Mouse (Mus musculus): ENCODE results near the gene Kcnj11. TPM values are rescaled to one million over a fixed set of nuclear protein-coding genes. Genes with fewer than 3 reads are reported as not detected.

Gene Kcnj11
- polyA plus RNA-seq, 1 experiment from 2014 or later: 2.8 TPM

GRCm38 (mm10) chr7:46047873-46048562 lies 52.5 kb downstream of the Kcnj11 start:
- Histone ChIP-seq H3K4me3 (ENCODE audit: low read depth, low read length) (no peak overlapping the region), H3K27me3 (ENCODE audit: control insufficient read depth, insufficient read depth, low read depth, low read length) (no peaks in the 10 kb centered on the region), H3K4me1 (ENCODE audit: control insufficient read depth, insufficient read depth, low read length) (no peaks in the 10 kb centered on the region), H3K27ac (ENCODE audit: low read length) (no peak overlapping the region), H3K9me3 (replicated peaks; ENCODE audit: control insufficient read depth, low read length, poor library complexity, severe bottlenecking) (no peaks in the 10 kb centered on the region), H3K36me3 (ENCODE audit: control insufficient read depth, insufficient read depth, low read length) (peaks cover 32% of the 10 kb centered on the region), H3K4me2 (ENCODE audit: low read length) (no peak overlapping the region), H3K9ac (ENCODE audit: low read depth, low read length) (no peak overlapping the region)
- ATAC-seq: no peak
- WGBS: 94% methylated on average over 13 of the region's 13 CpGs

DNA sequence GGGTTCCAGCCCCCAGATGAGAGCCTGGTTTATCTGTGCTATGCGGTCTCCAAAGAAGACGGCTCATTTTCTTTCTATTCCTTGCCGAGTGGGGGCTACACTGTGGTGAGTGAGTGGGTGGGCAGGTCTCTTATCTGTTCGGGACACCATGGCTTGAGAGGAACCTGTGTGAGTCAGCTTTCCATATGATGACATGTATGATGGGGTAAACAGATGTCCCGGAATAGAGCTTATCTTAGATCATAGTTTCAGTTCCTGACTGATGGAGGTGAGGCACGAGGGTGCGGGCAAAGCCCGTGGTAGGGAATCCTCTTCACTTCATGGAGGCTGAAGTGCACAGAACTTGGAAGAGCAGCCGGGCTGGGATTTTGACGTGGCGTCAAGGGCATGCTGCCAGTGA lies 54.7 kb downstream of the Kcnj11 start:
- Histone ChIP-seq H3K9me3 (replicated peaks; ENCODE audit: control insufficient read depth, low read length, poor library complexity, severe bottlenecking) (no peaks in the 10 kb centered on the region), H3K4me3 (ENCODE audit: low read depth, low read length) (no peak overlapping the region), H3K27ac (ENCODE audit: low read length) (no peak overlapping the region), H3K36me3 (ENCODE audit: control insufficient read depth, insufficient read depth, low read length) (peaks cover 47% of the 10 kb centered on the region), H3K4me1 (ENCODE audit: control insufficient read depth, insufficient read depth, low read length) (no peaks in the 10 kb centered on the region), H3K9ac (ENCODE audit: low read depth, low read length) (no peak overlapping the region), H3K4me2 (ENCODE audit: low read length) (no peak overlapping the region), H3K27me3 (ENCODE audit: control insufficient read depth, insufficient read depth, low read depth, low read length) (no peaks in the 10 kb centered on the region)
- no peak for ATAC-seq
- 98% methylated on average over 11 of the region's 11 CpGs for WGBS

- Histone ChIP-seq H3K4me2 (ENCODE audit: low read length) (no peak overlapping the region), H3K4me3 (ENCODE audit: low read depth, low read length) (no peak overlapping the region), H3K9ac (ENCODE audit: low read depth, low read length) (no peak overlapping the region), H3K27me3 (ENCODE audit: control insufficient read depth, insufficient read depth, low read depth, low read length) (no peaks in the 10 kb centered on the region), H3K36me3 (ENCODE audit: control insufficient read depth, insufficient read depth, low read length) (peaks cover 47% of the 10 kb centered on the region), H3K27ac (ENCODE audit: low read length) (no peak overlapping the region), H3K4me1 (ENCODE audit: control insufficient read depth, insufficient read depth, low read length) (no peaks in the 10 kb centered on the region), H3K9me3 (replicated peaks; ENCODE audit: control insufficient read depth, low read length, poor library complexity, severe bottlenecking) (no peaks in the 10 kb centered on the region)
- 91% methylated on average over 10 of the region's 10 CpGs for whole genome bisulfite sequencing
- ATAC-seq: no peak
Observed at GRCm38 (mm10) chr7:46044106-46044505, 56.5 kb downstream of the Kcnj11 start.

Other genes with a start within 250 kb of the Kcnj11 start
- 52.2 and 55.0 TPM in 2 replicates for gene Kdelr1, start 228.0 kb downstream of the Kcnj11 start, polyA plus RNA-seq (2015; fragmentation: Nextera tagmentation; extraction: Ambion mirVana)
- 3.4 and 4.8 TPM in 2 replicates for gene Grin2d, start 222.4 kb downstream of the Kcnj11 start, polyA plus RNA-seq (2015; fragmentation: Nextera tagmentation; extraction: Ambion mirVana)
- not detected in 2 replicates for gene Syngr4, start 204.1 kb downstream of the Kcnj11 start, polyA plus RNA-seq (2015; fragmentation: Nextera tagmentation; extraction: Ambion mirVana)
- gene Tmem143, start 203.8 kb downstream of the Kcnj11 start, polyA plus RNA-seq (2015; fragmentation: Nextera tagmentation; extraction: Ambion mirVana): 6.3 and 6.9 TPM in 2 replicates
- gene Emp3, start 179.4 kb downstream of the Kcnj11 start, polyA plus RNA-seq (2015; fragmentation: Nextera tagmentation; extraction: Ambion mirVana): 18.3 and 19.9 TPM in 2 replicates
- gene Ccdc114, start 176.7 kb downstream of the Kcnj11 start, polyA plus RNA-seq (2015; fragmentation: Nextera tagmentation; extraction: Ambion mirVana): 6.4 and 7.9 TPM in 2 replicates
- 0.27 and 0.45 TPM in 2 replicates for gene Abcc6, start 70.5 kb downstream of the Kcnj11 start, polyA plus RNA-seq (2015; fragmentation: Nextera tagmentation; extraction: Ambion mirVana)
- 45.0 and 47.0 TPM in 2 replicates for gene Nomo1, start 67.1 kb downstream of the Kcnj11 start, polyA plus RNA-seq (2015; fragmentation: Nextera tagmentation; extraction: Ambion mirVana)
- gene Abcc8, start 79.3 kb upstream of the Kcnj11 start, polyA plus RNA-seq (2015; fragmentation: Nextera tagmentation; extraction: Ambion mirVana): 7.0 and 9.6 TPM in 2 replicates
- 1.6 and 2.3 TPM in 2 replicates for gene Ush1c, start 137.7 kb upstream of the Kcnj11 start, polyA plus RNA-seq (2015; fragmentation: Nextera tagmentation; extraction: Ambion mirVana)
- gene Otog, start 140.2 kb upstream of the Kcnj11 start, polyA plus RNA-seq (2015; fragmentation: Nextera tagmentation; extraction: Ambion mirVana): 0.08 TPM in 1 of 2 replicates, not detected in the other